Mouse (Mus musculus) MEL (cell line): ENCODE measurements around the gene Pde8a. TPM values are rescaled to one million over a fixed set of nuclear protein-coding genes. Genes with fewer than 3 reads are reported as not detected.

Source experiments
- DNase-seq: peaks from one replicate; pipeline ENCODE4 v3.0.0; 2011; ENCODE audit warnings: low read depth, low spot score
- H3K27ac ChIP-seq: 2 replicates; pipeline ENCODE4 v1.5.1; 2012; ENCODE audit warnings: low read depth, mild to moderate bottlenecking, control low read depth, low read length, moderate library complexity; ENCODE audit not compliant: control insufficient read depth
- H3K27me3 ChIP-seq, 2 experiments: fragments of 150-350 bp in 1 of 2; sonication (generic) in 1 of 2; 2 replicates each; pipeline ENCODE4 v1.6.1; 2012; ENCODE audit warnings: low read length in 2 of 2, mild to moderate bottlenecking in 2 of 2, improper control_type of control experiment in 1 of 2, moderate library complexity in 1 of 2; ENCODE audit not compliant: insufficient read depth in 2 of 2, control insufficient read depth in 1 of 2
- H3K36me3 ChIP-seq, 2 experiments: 2 replicates each; pipeline ENCODE4 v1.6.1; 2012 to 2014; ENCODE audit warnings: low read length in 2 of 2, improper control_type of control experiment in 1 of 2, inconsistent platforms in 1 of 2, mild to moderate bottlenecking in 1 of 2; ENCODE audit not compliant: insufficient read depth in 2 of 2, control insufficient read depth in 1 of 2
- H3K4me1 ChIP-seq, 2 experiments: fragments of 150-350 bp in 1 of 2; sonication (generic) in 1 of 2; 2 replicates each; pipeline ENCODE4 v1.6.1; 2012; ENCODE audit warnings: low read length in 2 of 2, improper control_type of control experiment in 1 of 2, mild to moderate bottlenecking in 1 of 2; ENCODE audit not compliant: insufficient read depth in 2 of 2, control insufficient read depth in 1 of 2
- H3K4me3 ChIP-seq, 2 experiments: fragments of 150-350 bp in 1 of 2; sonication (generic) in 1 of 2; 2 replicates each; pipeline ENCODE4 v1.5.1; 2012; ENCODE audit warnings: low read depth in 2 of 2, low read length in 2 of 2, mild to moderate bottlenecking in 2 of 2, moderate library complexity in 2 of 2, control low read depth in 1 of 2, improper control_type of control experiment in 1 of 2; ENCODE audit not compliant: control insufficient read depth in 1 of 2, insufficient read depth in 1 of 2
- H3K79me2 ChIP-seq: 2 replicates; pipeline ENCODE4 v1.6.1; 2012; ENCODE audit warnings: mild to moderate bottlenecking, low read length, moderate library complexity; ENCODE audit not compliant: control insufficient read depth, poor library complexity, insufficient read depth
- H3K9ac ChIP-seq: 2 replicates; pipeline ENCODE4 v1.6.1; 2012; ENCODE audit warnings: low read depth, mild to moderate bottlenecking, control low read depth, low read length, moderate library complexity; ENCODE audit not compliant: control insufficient read depth, poor library complexity, severe bottlenecking
- H3K9me3 ChIP-seq: fragments of 150-350 bp; sonication (generic); replicated peaks from 2 replicates; pipeline ENCODE4 v1.6.1; 2012; ENCODE audit warnings: mild to moderate bottlenecking, low read length, improper control_type of control experiment, moderate library complexity; ENCODE audit not compliant: insufficient read depth
- BHLHE40 ChIP-seq: IDR thresholded peaks from 2 replicates; pipeline ENCODE4 v1.6.1; 2012; ENCODE audit warnings: low read depth, mild to moderate bottlenecking, inconsistent platforms, low read length, improper control_type of control experiment, borderline replicate concordance
- CHD1 ChIP-seq: IDR thresholded peaks from 2 replicates; pipeline ENCODE4 v1.6.1; 2012; ENCODE audit warnings: low read depth, mild to moderate bottlenecking, inconsistent platforms, low read length, improper control_type of control experiment
- CHD2 ChIP-seq: IDR thresholded peaks from 2 replicates; pipeline ENCODE4 v1.6.1; 2011; ENCODE audit warnings: low read length, improper control_type of control experiment
- CTCF ChIP-seq, 3 experiments: IDR thresholded peaks in 2 of 3; conservative IDR thresholded peaks in 1 of 3; 2 replicates each; pipeline ENCODE4 v1.5.1; 2011 to 2012; ENCODE audit warnings: low read length in 3 of 3, low read depth in 2 of 3, mild to moderate bottlenecking in 2 of 3, improper control_type of control experiment in 1 of 3, inconsistent platforms in 1 of 3, mixed read lengths in 1 of 3, moderate library complexity in 1 of 3; ENCODE audit not compliant: control insufficient read depth in 1 of 3, insufficient read depth in 1 of 3, poor library complexity in 1 of 3, severe bottlenecking in 1 of 3
- ELF1 ChIP-seq: IDR thresholded peaks from 2 replicates; pipeline ENCODE4 v1.6.1; 2014; ENCODE audit warnings: low read depth, mild to moderate bottlenecking, inconsistent platforms, low read length, improper control_type of control experiment, moderate library complexity
- EP300 ChIP-seq, 2 experiments: IDR thresholded peaks; 2 replicates each; pipeline ENCODE4 v1.6.1; 2011; ENCODE audit warnings: improper control_type of control experiment in 2 of 2, low read length in 2 of 2, low read depth in 1 of 2, mild to moderate bottlenecking in 1 of 2
- ETS1 ChIP-seq: IDR thresholded peaks from 2 replicates; pipeline ENCODE4 v1.6.1; 2012; ENCODE audit warnings: low read depth, mild to moderate bottlenecking, inconsistent platforms, low read length, improper control_type of control experiment, moderate library complexity
- GABPA ChIP-seq: IDR thresholded peaks from 2 replicates; pipeline ENCODE4 v1.6.1; 2012; ENCODE audit warnings: low read depth, mild to moderate bottlenecking, inconsistent platforms, low read length, improper control_type of control experiment, moderate library complexity
- GATA1 ChIP-seq: IDR thresholded peaks from 2 replicates; pipeline ENCODE4 v1.6.1; 2011; ENCODE audit warnings: low read depth, low read length, improper control_type of control experiment
- HCFC1 ChIP-seq: IDR thresholded peaks from 2 replicates; pipeline ENCODE4 v1.6.1; 2012; ENCODE audit warnings: low read depth, mild to moderate bottlenecking, inconsistent platforms, low read length, improper control_type of control experiment, moderate library complexity
- MAFK ChIP-seq: IDR thresholded peaks from 2 replicates; pipeline ENCODE4 v1.6.1; 2011; ENCODE audit warnings: low read depth, mild to moderate bottlenecking, low read length, improper control_type of control experiment, borderline replicate concordance
- MAZ ChIP-seq: IDR thresholded peaks from 2 replicates; pipeline ENCODE4 v1.6.1; 2012; ENCODE audit warnings: low read depth, mild to moderate bottlenecking, inconsistent platforms, low read length, improper control_type of control experiment
- MEF2A ChIP-seq: IDR thresholded peaks from 2 replicates; pipeline ENCODE4 v1.6.1; 2014; ENCODE audit warnings: low read depth, mild to moderate bottlenecking, inconsistent platforms, low read length, improper control_type of control experiment; ENCODE audit not compliant: poor library complexity, insufficient replicate concordance, severe bottlenecking; ENCODE audit errors: extremely low read depth
- MXI1 ChIP-seq: IDR thresholded peaks from 2 replicates; pipeline ENCODE4 v1.6.1; 2011; ENCODE audit warnings: mild to moderate bottlenecking, low read depth, low read length, improper control_type of control experiment
- MYB ChIP-seq: IDR thresholded peaks from 2 replicates; pipeline ENCODE4 v1.6.1; 2011; ENCODE audit warnings: mild to moderate bottlenecking, low read depth, low read length, improper control_type of control experiment
- MYC ChIP-seq: IDR thresholded peaks from 2 replicates; pipeline ENCODE4 v1.6.1; 2011; ENCODE audit warnings: low read depth, mild to moderate bottlenecking, low read length, improper control_type of control experiment, moderate library complexity
- NRF1 ChIP-seq: IDR thresholded peaks from 2 replicates; pipeline ENCODE4 v1.6.1; 2014; ENCODE audit warnings: low read depth, mild to moderate bottlenecking, inconsistent platforms, low read length, improper control_type of control experiment, moderate library complexity; ENCODE audit not compliant: poor library complexity, insufficient read depth, severe bottlenecking
- POLR2A ChIP-seq, 2 experiments: IDR thresholded peaks; 2 replicates each; pipeline ENCODE4 v1.6.1; 2011 to 2012; ENCODE audit warnings: low read length in 2 of 2, mild to moderate bottlenecking in 2 of 2, control low read depth in 1 of 2, improper control_type of control experiment in 1 of 2, low read depth in 1 of 2, moderate library complexity in 1 of 2; ENCODE audit not compliant: control insufficient read depth in 1 of 2, insufficient read depth in 1 of 2, poor library complexity in 1 of 2
- RAD21 ChIP-seq: IDR thresholded peaks from 2 replicates; pipeline ENCODE4 v1.6.1; 2011; ENCODE audit warnings: mild to moderate bottlenecking, low read depth, low read length, improper control_type of control experiment
- RCOR1 ChIP-seq: IDR thresholded peaks from 2 replicates; pipeline ENCODE4 v1.6.1; 2012; ENCODE audit warnings: low read depth, mild to moderate bottlenecking, inconsistent platforms, low read length, improper control_type of control experiment
- TBP ChIP-seq: IDR thresholded peaks from 2 replicates; pipeline ENCODE4 v1.8.0; 2011; ENCODE audit warnings: low read depth, low read length, improper control_type of control experiment
- TCF12 ChIP-seq: IDR thresholded peaks from 2 replicates; pipeline ENCODE4 v1.6.1; 2014; ENCODE audit warnings: low read depth, mild to moderate bottlenecking, inconsistent platforms, low read length, improper control_type of control experiment, moderate library complexity
- UBTF ChIP-seq: IDR thresholded peaks from 2 replicates; pipeline ENCODE4 v1.6.1; 2012; ENCODE audit warnings: low read depth, mild to moderate bottlenecking, inconsistent platforms, low read length, improper control_type of control experiment, moderate library complexity, borderline replicate concordance; ENCODE audit not compliant: insufficient read depth
- USF1 ChIP-seq: IDR thresholded peaks from 2 replicates; pipeline ENCODE4 v1.6.1; 2014; ENCODE audit warnings: low read depth, mild to moderate bottlenecking, inconsistent platforms, low read length, improper control_type of control experiment, moderate library complexity
- ZMIZ1 ChIP-seq: IDR thresholded peaks from 2 replicates; pipeline ENCODE4 v1.6.1; 2012; ENCODE audit warnings: low read depth, mild to moderate bottlenecking, inconsistent platforms, low read length, improper control_type of control experiment, moderate library complexity
- ZNF384 ChIP-seq: IDR thresholded peaks from 2 replicates; pipeline ENCODE4 v1.6.1; 2012; ENCODE audit warnings: low read depth, mild to moderate bottlenecking, inconsistent platforms, low read length, improper control_type of control experiment
- polyA plus RNA-seq, 2 experiments: library from polyadenylated mRNA; stranded (reverse) in 1 of 2; unstranded in 1 of 2; fragments of >175 nt in 1 of 2; fragments of >200 nt in 1 of 2; gene quantifications; 2 replicates each; pipeline versions ENCODE4 v1.2.1 to v1.2.4; 2012; ENCODE audit warnings: low replicate concordance in 2 of 2, low read depth in 1 of 2; ENCODE audit not compliant: insufficient read length in 2 of 2, insufficient read depth in 1 of 2, missing spikeins in 1 of 2
- total RNA-seq: library from RNA; depleted of rRNA; stranded (reverse); fragments of 300-350 nt; gene quantifications from 2 replicates; pipeline ENCODE4 v1.2.3, GENCODE M21; 2012

Gene Pde8a
- total and polyA plus RNA-seq, 3 experiments: 0.11 TPM; not detected in 2

GRCm38 (mm10) chr7:81199109-81199508, 14.3 kb upstream of the Pde8a start:
- H3K9me3 ChIP-seq: no peaks in the 10 kb centered on the region
- no peak overlapping the region for H3K4me3 ChIP-seq
- TF ChIP-seq MYC (no peak), RCOR1 (no peak), CHD1 (no peak), HCFC1 (no peak), ZNF384 (no peak), MEF2A (no peak), POLR2A (IDR thresholded peaks at IDR 0.05; ENCODE audit: control insufficient read depth in 1 of 2, insufficient read depth in 1 of 2, low read depth in 1 of 2, low read length in 2 of 2, poor library complexity in 1 of 2) (no peak), MXI1 (no peak), UBTF (no peak), CTCF (IDR thresholded peaks at IDR 0.05 in 2 of 3, conservative IDR thresholded peaks at IDR 0.05 in 1 of 3; ENCODE audit: control insufficient read depth in 1 of 3, insufficient read depth in 1 of 3, low read depth in 2 of 3, low read length in 3 of 3, poor library complexity in 1 of 3, severe bottlenecking in 1 of 3) (no peak), BHLHE40 (no peak), EP300 (IDR thresholded peaks at IDR 0.05; ENCODE audit: low read depth in 1 of 2, low read length in 2 of 2) (no peak), MYB (no peak), CHD2 (no peak), USF1 (no peak), ETS1 (no peak), MAFK (no peak), NRF1 (no peak), TBP (no peak)
- H3K36me3 ChIP-seq: no peaks in the 10 kb centered on the region
- H3K27me3 ChIP-seq: no peaks in the 10 kb centered on the region; a peak in 1 of 4 replicates
- no peak for DNase-seq
- no peak overlapping the region for H3K27ac ChIP-seq
- no peaks in the 10 kb centered on the region for H3K79me2 ChIP-seq
- no peak overlapping the region for H3K9ac ChIP-seq
- H3K4me1 ChIP-seq: 0 out of 4 replicates have a peak, but pooled peaks cover 0 to 2% of the 10 kb centered on the region in 2 experiments

- TF ChIP-seq RAD21 (no peak), GABPA (no peak), MAZ (no peak), MEF2A (no peak), TCF12 (no peak), GATA1 (no peak), MYB (no peak), ZMIZ1 (no peak), HCFC1 (no peak), ZNF384 (no peak), ELF1 (no peak), RCOR1 (no peak), BHLHE40 (no peak)
- TF ChIP-seq, all 39 proteins: peak for 0
- Histone ChIP-seq H3K4me3 (no peak overlapping the region), H3K27me3 (no peaks in the 10 kb centered on the region; a peak in 1 of 4 replicates), H3K4me1 (0 out of 4 replicates have a peak, but pooled peaks cover 0 to 2% of the 10 kb centered on the region in 2 experiments), H3K36me3 (no peaks in the 10 kb centered on the region), H3K79me2 (no peaks in the 10 kb centered on the region), H3K9me3 (no peaks in the 10 kb centered on the region), H3K9ac (no peak overlapping the region), H3K27ac (no peak overlapping the region)
- DNase-seq: peak; percentile 15
These were observed 13.6 kb upstream of the Pde8a start for GRCm38 (mm10) chr7:81199757-81200156.
